Mouse (Mus musculus) subcutaneous adipose tissue, adult 2 months (tissue): ENCODE results near the gene Eif5. TPM values are rescaled to one million over a fixed set of nuclear protein-coding genes. Genes with fewer than 3 reads are reported as not detected.

Experiments
- polyA plus RNA-seq: library from polyadenylated mRNA; depleted of rRNA; stranded (reverse); fragments of >200 nt; gene quantifications from 2 replicates; pipeline ENCODE4 v1.2.3, GENCODE M21; 2012; ENCODE audit warnings: low replicate concordance; rRNA removed

The Eif5 gene
- 58.2 and 98.2 TPM in 2 replicates for polyA plus RNA-seq

GRCm38 (mm10) chr12:111537796-111538291, at the start of gene Eif5:
Gene Eif5 (plus strand): TSS chr12:111538016.

GRCm38 (mm10) chr12:111574074-111574886, 36.5 kb downstream of the Eif5 start, which contains the start of gene Mark3:
Gene Mark3 (plus strand): TSS chr12:111574523.

Other genes starting within 250 kb of the Eif5 start
- gene Cdc42bpb, start 160.3 kb upstream of the Eif5 start, polyA plus RNA-seq = 233 and 235 TPM in 2 replicates
- gene Lbhd2, start 131.2 kb upstream of the Eif5 start, polyA plus RNA-seq = 0.78 TPM in 1 of 2 replicates, not detected in the other
- 13.8 and 20.9 TPM in 2 replicates for gene Exoc3l4, start 121.0 kb upstream of the Eif5 start, polyA plus RNA-seq
- gene Tnfaip2, start 95.5 kb upstream of the Eif5 start, polyA plus RNA-seq = 24.4 and 27.3 TPM in 2 replicates
- 0.80 and 8.4 TPM in 2 replicates for gene Gm266, start 52.2 kb upstream of the Eif5 start, polyA plus RNA-seq
- gene Mark3, start 36.5 kb downstream of the Eif5 start, polyA plus RNA-seq = 31.0 and 40.9 TPM in 2 replicates
- gene Ckb, start 134.3 kb downstream of the Eif5 start, polyA plus RNA-seq = 198 and 1,175 TPM in 2 replicates
- gene Trmt61a, start 140.1 kb downstream of the Eif5 start, polyA plus RNA-seq = 32.3 and 59.8 TPM in 2 replicates
- gene Bag5, start 175.2 kb downstream of the Eif5 start, polyA plus RNA-seq = 13.9 and 20.3 TPM in 2 replicates
- gene Apopt1, start 175.2 kb downstream of the Eif5 start, polyA plus RNA-seq = 47.9 and 54.2 TPM in 2 replicates
- gene Klc1, start 220.8 kb downstream of the Eif5 start, polyA plus RNA-seq = 58.9 and 93.0 TPM in 2 replicates